Mouse (Mus musculus): ENCODE results near the gene Agbl4.

GRCm38 (mm10) chr4:110788596-110788995 is 391.1 kb downstream of the Agbl4 start:
- TF ChIP-seq CTCF (IDR thresholded peaks at IDR 0.05; ENCODE audit: low read depth, low read length), result no peak
- no peak for TF ChIP-seq POLR2A (IDR thresholded peaks at IDR 0.05; ENCODE audit: extremely low read depth, insufficient read depth, low read length)

Measured in liver, adult 2 months (tissue).